Mouse (Mus musculus): ENCODE measurements at regions not wholly inside any gene's neighbourhood (a gene's known extent, or its start where the extent isn't known, plus 50 kb on each side); places are given as distances from the start of the nearest gene placed in this dataset.
"Not testable (repeated sequence)": the region's sequence is repeated elsewhere in the genome, so short reads cannot be mapped to it uniquely, and the experiment has no call there.

DNA sequence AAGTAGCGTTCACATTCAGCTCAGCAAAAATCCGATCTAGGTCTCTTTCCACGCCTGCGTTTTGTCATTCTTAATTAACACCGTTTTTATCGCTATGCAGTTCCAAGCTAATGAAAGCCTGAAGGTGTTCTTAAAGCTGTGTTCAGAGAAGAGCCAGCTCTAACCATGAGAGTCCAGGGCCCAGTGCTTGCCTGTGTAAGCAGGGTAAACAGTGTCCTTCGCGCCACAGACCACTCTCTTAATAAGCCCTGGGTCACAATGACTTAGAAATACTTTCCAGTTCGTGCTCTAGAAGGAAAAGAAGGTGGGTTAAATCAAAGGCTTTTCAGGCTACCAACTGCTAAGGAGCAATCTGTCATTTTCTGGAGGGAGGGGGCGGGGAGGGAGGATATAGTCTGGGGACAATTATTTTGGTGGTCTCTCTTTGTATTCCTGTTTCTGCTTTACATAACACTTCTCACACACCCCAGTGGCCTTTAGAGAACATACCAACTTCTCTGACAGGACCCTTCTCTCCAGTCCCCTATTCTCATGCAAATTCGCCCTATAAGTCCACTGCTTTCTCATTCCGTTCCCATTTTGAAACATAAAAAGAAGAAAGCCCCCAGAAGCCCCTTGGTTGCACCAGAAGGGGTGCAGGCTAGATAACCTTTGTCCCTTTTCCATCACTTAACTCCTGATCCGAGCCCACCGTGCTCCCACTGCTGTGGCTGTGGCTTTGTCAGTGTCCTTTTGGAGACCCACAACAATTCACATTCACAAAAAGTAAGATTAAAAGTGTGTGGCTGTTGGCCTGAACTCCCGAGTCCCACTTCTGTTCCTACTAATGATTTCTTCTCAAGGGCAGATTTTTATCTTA lies 63.6 kb downstream of the H2al2a start:
- Histone ChIP-seq H3K9ac (no peak overlapping the region), H3K27ac (no peak overlapping the region), H3K4me1 (peaks cover 13% of the 10 kb centered on the region), H3K4me2 (peak overlapping the region; percentile 49), H3K9me3 (no peaks in the 10 kb centered on the region), H3K36me3 (replicated peaks) (no peaks in the 10 kb centered on the region), H3K27me3 (replicated peaks) (no peaks in the 10 kb centered on the region), H3K4me3 (peak overlapping the region; percentile 23)
- ATAC-seq (replicated peaks): peak; percentile 80
- 12% methylated on average over 15 of the region's 15 CpGs for WGBS

DNA sequence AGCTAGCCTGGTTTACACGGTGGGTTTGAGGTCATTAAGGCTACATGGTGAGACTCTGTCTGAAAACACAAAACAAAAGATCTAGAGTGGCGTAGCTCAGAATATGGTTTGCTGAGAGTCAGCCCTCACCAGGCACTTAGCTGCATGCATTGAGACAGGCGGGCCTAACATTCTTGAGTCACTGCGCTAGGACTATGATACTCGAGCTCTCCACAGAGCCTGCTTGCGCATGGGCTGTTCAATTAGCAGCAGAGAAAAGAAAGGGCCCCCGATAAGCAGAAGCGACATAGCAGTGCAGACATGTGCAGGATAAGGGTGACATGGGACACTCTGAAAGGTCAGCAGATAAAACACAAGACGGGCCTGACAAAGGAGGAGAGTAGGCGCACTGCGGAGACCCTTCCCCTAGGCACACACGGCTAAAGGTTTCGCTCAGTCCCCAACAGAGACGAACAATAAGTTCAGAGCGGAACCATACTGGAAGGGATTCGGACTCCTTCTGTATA lies 64.3 kb downstream of the H2al2a start:
- Histone ChIP-seq H3K27ac (no peak overlapping the region), H3K4me2 (peak overlapping the region; percentile 49), H3K4me3 (peak overlapping the region; percentile 23), H3K9me3 (no peaks in the 10 kb centered on the region), H3K36me3 (replicated peaks) (no peaks in the 10 kb centered on the region), H3K4me1 (peaks cover 13% of the 10 kb centered on the region), H3K9ac (no peak overlapping the region), H3K27me3 (replicated peaks) (no peaks in the 10 kb centered on the region)
- peak; percentile 84 for ATAC-seq (replicated peaks)
- 8% methylated on average over 16 of the region's 16 CpGs for WGBS

DNA sequence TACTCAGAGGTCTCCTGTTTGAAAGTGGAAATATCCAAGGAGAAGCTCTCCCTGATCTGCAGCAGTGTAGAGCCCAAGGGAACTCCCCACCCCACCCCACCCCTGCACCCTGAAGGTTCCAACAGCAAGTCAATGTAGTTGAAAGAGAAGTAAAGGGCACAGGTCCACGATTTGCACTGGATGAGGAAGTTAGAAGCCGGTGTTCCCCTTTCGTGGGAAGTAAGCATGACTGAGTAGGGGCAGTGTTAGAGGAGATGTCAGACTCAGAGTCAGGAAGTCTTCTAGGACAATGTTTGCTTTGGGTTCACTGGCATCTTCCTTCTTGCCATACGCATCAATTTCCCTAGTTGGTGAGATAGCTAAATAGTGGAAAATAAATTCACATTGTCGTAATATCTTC lies 64.9 kb downstream of the H2al2a start:
- Histone ChIP-seq H3K9ac (no peak overlapping the region), H3K4me2 (no peak overlapping the region), H3K4me3 (no peak overlapping the region), H3K27me3 (replicated peaks) (no peaks in the 10 kb centered on the region), H3K4me1 (peaks cover 13% of the 10 kb centered on the region), H3K36me3 (replicated peaks) (no peaks in the 10 kb centered on the region), H3K27ac (no peak overlapping the region), H3K9me3 (no peaks in the 10 kb centered on the region)
- no peak for ATAC-seq (replicated peaks)
- WGBS: 89% methylated on average over 5 of the region's 5 CpGs

DNA sequence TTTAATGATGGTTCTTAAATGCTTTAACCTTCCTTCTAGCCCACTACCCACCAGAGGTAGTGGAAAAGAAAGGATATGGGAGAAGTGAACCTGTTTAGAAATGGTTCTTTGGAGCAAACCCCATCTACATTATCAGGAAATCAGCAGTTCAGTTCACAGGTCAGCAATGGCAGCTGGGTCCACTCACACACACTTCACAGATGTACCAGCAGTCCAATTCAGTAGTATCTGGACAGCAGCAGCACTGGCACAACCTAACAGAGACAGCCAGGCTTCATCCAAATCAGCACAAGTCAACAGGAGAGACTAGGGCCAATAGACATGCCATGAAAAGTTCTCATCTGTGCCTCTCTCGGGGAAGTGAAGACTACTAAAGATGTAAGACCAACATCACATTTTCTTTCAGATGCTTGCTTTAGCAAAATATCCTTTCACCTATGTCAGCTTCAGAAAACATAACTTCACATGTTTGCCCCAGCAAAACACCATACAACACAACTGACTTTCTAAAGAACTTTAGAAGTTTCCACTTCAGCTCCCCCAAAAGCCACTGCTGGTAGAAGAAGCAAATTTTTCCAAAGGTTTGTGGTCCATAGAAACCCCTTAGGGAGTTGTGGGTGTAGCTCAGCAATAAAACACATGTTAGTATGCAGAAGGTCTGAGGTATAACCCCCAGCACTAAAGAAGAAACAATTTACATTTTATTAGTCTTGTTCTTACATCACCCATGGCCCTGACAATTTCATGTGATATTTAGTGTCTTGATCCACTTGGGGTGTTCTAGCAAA lies 77.7 kb downstream of the H2al2a start:
- H3K36me3 ChIP-seq (replicated peaks): no peaks in the 10 kb centered on the region
- no peak overlapping the region for H3K9ac ChIP-seq
- no peak overlapping the region for H3K4me3 ChIP-seq
- ATAC-seq (replicated peaks): no peak
- H3K4me1 ChIP-seq: no peaks in the 10 kb centered on the region
- H3K27me3 ChIP-seq (replicated peaks): no peaks in the 10 kb centered on the region
- WGBS: 88% methylated on average over 1 of the region's 1 CpGs
- no peak overlapping the region for H3K27ac ChIP-seq
- H3K9me3 ChIP-seq: no peaks in the 10 kb centered on the region
- no peak overlapping the region for H3K4me2 ChIP-seq

DNA sequence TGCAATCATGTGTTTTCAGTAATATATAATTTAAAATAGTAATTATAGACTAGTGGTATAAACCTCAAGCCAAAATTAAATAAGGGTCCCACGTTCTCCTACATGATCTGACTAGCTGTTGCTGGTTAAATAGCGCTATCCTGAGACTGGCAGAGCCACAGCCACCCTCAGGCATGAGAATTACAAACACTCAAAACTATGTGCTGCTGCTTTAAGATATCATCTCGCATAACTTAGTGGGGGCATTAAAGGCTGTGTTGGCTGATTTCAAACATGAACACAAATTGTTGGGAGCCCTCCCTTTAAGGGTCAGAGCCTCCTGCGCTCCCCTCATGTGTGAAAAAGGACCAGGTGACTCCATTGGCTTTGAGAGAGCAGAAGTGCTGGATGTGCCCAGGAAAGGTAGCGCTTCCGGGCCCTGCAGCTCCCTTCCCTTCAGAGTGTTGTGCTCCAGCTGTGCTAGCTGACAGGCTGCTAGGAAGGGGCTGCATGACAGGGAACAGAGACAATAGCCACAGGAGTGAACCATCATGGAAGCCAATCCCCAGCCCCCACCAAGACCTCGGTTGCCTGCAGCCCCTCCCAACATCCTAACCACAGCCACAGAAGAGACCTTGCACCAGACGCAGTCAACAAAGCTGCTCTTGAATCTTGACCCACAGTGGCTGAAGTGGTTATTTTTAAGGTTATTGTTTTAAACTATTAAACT lies 79.4 kb downstream of the H2al2a start:
- Histone ChIP-seq H3K27ac (no peak overlapping the region), H3K27me3 (replicated peaks) (no peaks in the 10 kb centered on the region), H3K9ac (no peak overlapping the region), H3K36me3 (replicated peaks) (no peaks in the 10 kb centered on the region), H3K4me3 (no peak overlapping the region), H3K4me2 (no peak overlapping the region), H3K9me3 (no peaks in the 10 kb centered on the region), H3K4me1 (no peaks in the 10 kb centered on the region)
- ATAC-seq (replicated peaks): no peak
- 26% methylated on average over 8 of the region's 8 CpGs for WGBS

DNA sequence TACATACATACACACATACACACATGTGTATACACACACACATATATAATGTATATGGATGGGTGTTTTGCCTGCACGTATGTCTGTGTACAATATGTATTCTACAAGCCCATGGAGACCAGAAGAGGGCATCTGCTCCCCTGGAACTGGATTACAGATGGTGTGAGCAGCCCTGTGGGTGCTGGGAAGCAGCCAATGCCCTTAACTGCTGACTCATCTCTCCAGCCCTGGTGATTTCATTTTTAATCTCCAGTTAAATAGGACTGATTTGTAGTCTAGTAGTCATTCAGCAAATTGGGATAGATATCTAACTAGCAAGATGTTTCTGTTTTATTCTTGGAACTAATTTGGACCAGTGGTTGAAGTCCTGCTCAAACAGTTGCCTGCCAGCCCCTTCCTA lies 94.1 kb downstream of the H2al2a start:
- H3K4me2 ChIP-seq: no peak overlapping the region

DNA sequence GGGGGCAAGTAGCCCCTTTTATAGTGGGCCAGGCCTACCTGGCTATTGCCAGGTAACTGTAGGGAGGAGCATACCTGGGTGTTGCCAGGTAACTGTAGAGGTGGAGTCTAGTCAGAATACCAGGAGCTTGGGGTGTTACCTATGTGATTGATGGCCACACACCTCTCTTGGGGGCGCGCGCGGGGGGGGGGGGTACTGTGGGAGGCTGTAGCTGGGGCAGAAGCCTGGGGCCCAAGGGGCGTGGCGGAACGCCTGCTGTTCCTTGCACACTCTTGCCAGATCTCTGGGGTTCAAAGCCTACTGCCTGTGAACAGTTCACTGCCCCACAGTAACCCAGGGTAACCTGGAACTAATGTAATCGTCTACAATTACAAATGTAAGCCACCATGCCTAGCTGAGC lies 96.6 kb downstream of the H2al2a start:
- no peak overlapping the region for H3K4me2 ChIP-seq
- peak; percentile 54; the same call in 1 of the 2 replicates for ATAC-seq (replicated peaks)
- H3K4me3 ChIP-seq: no peak overlapping the region
- H3K27ac ChIP-seq: no peak overlapping the region
- 56% methylated on average over 8 of the region's 8 CpGs for WGBS
- no peaks in the 10 kb centered on the region for H3K36me3 ChIP-seq (replicated peaks)
- H3K9me3 ChIP-seq: no peaks in the 10 kb centered on the region
- H3K9ac ChIP-seq: no peak overlapping the region
- no peaks in the 10 kb centered on the region for H3K27me3 ChIP-seq (replicated peaks)
- H3K4me1 ChIP-seq: no peaks in the 10 kb centered on the region

More for the DNA sequence above, 94.1 kb downstream of the H2al2a start:
- no peak for ATAC-seq (replicated peaks)
- WGBS: 77% methylated on average over 1 of the region's 1 CpGs
- H3K4me1 ChIP-seq: no peaks in the 10 kb centered on the region
- no peaks in the 10 kb centered on the region for H3K9me3 ChIP-seq
- no peak overlapping the region for H3K4me3 ChIP-seq
- no peaks in the 10 kb centered on the region for H3K36me3 ChIP-seq (replicated peaks)
- no peaks in the 10 kb centered on the region for H3K27me3 ChIP-seq (replicated peaks)
- no peak overlapping the region for H3K9ac ChIP-seq
- no peak overlapping the region for H3K27ac ChIP-seq

DNA sequence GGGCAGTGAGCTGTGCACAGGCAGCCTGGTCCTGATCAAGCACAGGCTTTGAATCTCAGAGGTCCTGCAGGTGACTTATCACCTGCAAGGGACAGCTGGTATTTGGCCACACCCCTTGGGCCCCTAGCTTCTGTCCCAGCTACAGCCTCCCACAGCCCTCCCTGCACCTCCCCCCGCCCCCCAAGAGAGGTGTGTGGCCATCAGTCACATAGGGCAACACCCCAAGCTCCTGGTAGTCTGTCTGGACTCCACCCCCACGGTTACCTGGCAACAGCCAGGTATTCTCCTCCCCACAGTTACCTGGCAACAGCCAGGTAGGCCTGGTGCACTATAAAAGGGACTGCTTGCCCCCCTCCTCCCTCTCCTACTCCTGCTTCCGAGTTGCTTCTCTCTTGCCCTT lies 98.0 kb downstream of the H2al2a start:
- Histone ChIP-seq H3K27ac (no peak overlapping the region), H3K9me3 (no peaks in the 10 kb centered on the region), H3K36me3 (replicated peaks) (no peaks in the 10 kb centered on the region), H3K4me3 (no peak overlapping the region), H3K9ac (no peak overlapping the region), H3K4me1 (no peaks in the 10 kb centered on the region), H3K27me3 (replicated peaks) (no peaks in the 10 kb centered on the region), H3K4me2 (no peak overlapping the region)
- no peak for ATAC-seq (replicated peaks)
- 34% methylated on average over 3 of the region's 3 CpGs for WGBS

DNA sequence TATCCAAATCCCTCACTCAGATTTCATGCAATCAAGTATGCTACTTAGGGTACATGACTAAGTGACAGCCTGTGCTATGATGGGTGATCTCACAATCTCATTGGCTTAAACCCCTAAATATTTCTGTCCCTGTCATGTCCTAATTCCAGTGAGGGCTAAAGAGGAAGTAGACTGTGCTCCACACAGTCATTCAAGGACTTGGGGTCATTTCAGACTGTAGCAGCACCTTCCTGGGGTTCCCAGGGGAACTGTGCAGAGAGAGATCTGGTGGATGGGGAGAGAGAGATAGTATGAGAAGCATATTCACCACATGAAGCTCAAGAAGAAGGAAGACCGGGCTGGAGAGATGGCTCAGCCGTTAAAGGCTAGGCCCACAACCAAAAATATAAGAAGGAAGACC lies 100.7 kb downstream of the H2al2a start:
- ATAC-seq (replicated peaks): no peak
- H3K4me1 ChIP-seq: no peaks in the 10 kb centered on the region
- no peaks in the 10 kb centered on the region for H3K27me3 ChIP-seq (replicated peaks)
- H3K4me2 ChIP-seq: no peak overlapping the region
- no peak overlapping the region for H3K4me3 ChIP-seq
- H3K36me3 ChIP-seq (replicated peaks): no peaks in the 10 kb centered on the region
- H3K27ac ChIP-seq: no peak overlapping the region
- 95% methylated on average over 2 of the region's 2 CpGs for WGBS
- H3K9me3 ChIP-seq: no peaks in the 10 kb centered on the region
- H3K9ac ChIP-seq: no peak overlapping the region

DNA sequence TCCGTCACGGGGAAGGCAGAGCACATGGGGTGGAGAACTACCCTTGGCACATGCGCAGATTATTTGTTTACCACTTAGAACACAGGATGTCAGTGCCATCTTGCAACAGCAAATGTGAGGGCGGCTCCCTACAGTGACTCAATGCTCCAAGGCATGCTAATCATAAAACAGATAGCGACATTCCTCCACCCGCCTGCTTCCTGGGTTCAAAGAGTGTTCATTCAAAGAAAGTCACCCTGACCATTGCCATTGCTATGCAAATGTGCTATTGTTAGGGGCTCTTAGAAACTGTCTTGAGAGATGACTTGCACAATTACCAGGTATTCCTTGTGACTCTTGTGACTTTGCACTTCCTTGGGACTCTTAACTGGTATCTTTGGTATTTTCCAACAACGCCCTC lies 104.1 kb downstream of the H2al2a start:
- ATAC-seq (replicated peaks): not testable (repeated sequence)

DNA sequence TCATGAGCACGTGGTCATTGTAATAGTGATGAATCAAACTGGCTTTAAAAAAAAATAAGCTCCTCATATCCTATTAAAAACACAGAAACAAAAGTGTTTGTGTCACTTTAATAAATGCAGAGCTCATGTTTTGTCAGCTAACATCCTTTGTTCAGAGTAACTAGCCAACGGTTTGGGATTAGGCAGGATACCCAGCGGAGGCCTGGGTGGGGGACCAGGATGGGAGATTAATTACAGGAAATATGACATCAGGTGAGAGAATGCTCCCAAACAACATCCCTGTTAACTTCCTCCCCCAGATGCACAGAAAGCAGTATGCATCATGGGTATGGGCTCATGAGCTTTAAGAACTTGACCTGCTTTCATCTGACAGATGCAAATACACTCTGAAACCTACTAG lies 109.1 kb downstream of the H2al2a start:
- 34% methylated on average over 3 of the region's 3 CpGs for WGBS
- Histone ChIP-seq H3K4me3 (no peak overlapping the region), H3K4me2 (no peak overlapping the region), H3K4me1 (no peaks in the 10 kb centered on the region), H3K9ac (no peak overlapping the region), H3K36me3 (replicated peaks) (no peaks in the 10 kb centered on the region), H3K9me3 (no peaks in the 10 kb centered on the region), H3K27ac (no peak overlapping the region), H3K27me3 (replicated peaks) (no peaks in the 10 kb centered on the region)
- ATAC-seq (replicated peaks): no peak

More for the DNA sequence above, 104.1 kb downstream of the H2al2a start:
- H3K4me2 ChIP-seq; H3K9ac ChIP-seq; H3K36me3 ChIP-seq (replicated peaks); H3K27ac ChIP-seq; H3K4me1 ChIP-seq; H3K9me3 ChIP-seq; H3K27me3 ChIP-seq (replicated peaks); H3K4me3 ChIP-seq: not testable (repeated sequence)
- WGBS: 95% methylated on average over 7 of the region's 7 CpGs

DNA sequence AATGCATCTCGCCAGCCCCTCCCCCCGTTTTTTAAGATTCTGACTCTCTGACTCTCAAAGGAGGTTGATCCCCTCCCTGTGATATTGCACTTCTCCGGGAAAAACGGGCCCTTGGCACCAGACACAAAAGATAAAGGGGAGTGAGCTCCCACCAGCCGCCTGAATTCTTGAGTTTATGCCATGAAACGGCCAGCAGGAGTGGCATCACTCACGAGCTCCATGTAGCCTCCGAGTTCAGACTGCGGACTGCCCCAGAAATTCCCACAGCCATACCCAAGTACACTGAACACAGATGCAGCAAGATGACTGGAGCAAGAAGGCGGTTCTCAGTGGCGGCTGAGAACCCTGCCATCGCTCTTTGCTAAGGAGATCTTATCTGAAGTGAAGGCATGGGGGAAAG lies 114.4 kb downstream of the H2al2a start:
- Histone ChIP-seq H3K9ac (no peak overlapping the region), H3K4me3 (no peak overlapping the region), H3K9me3 (no peaks in the 10 kb centered on the region), H3K36me3 (replicated peaks) (no peaks in the 10 kb centered on the region), H3K27ac (no peak overlapping the region), H3K4me2 (no peak overlapping the region), H3K4me1 (no peaks in the 10 kb centered on the region), H3K27me3 (replicated peaks) (no peaks in the 10 kb centered on the region)
- WGBS: 83% methylated on average over 12 of the region's 12 CpGs
- ATAC-seq (replicated peaks): no peak

Measured in midbrain, embryonic 15.5 days (tissue).